Mouse (Mus musculus) embryonic facial prominence, embryonic 10.5 days (tissue): Measurements from ENCODE around the gene Cad. TPM values are rescaled to one million over a fixed set of nuclear protein-coding genes. Genes with fewer than 3 reads are reported as not detected.

Experiments used
- polyA plus RNA-seq: library from polyadenylated mRNA; unstranded; fragments of >200 nt; fragmentation: Nextera tagmentation; extraction: Ambion mirVana; gene quantifications from 2 replicates; pipeline ENCODE4 v1.2.1, GENCODE M21; 2016

Cad gene
- polyA plus RNA-seq, 1 experiment from 2014 or later = 64.6 TPM

Other genes with a start within 250 kb of the Cad start
- gene Mapre3, start 240.1 kb upstream of the Cad start, polyA plus RNA-seq = 15.2 and 15.5 TPM in 2 replicates
- 68.7 and 71.1 TPM in 2 replicates for gene Tmem214, start 186.8 kb upstream of the Cad start, polyA plus RNA-seq
- gene Agbl5, start 166.1 kb upstream of the Cad start, polyA plus RNA-seq = 21.8 and 26.9 TPM in 2 replicates
- 399 and 407 TPM in 2 replicates for gene Ost4, start 147.0 kb upstream of the Cad start, polyA plus RNA-seq
- 158 and 162 TPM in 2 replicates for gene Emilin1, start 141.4 kb upstream of the Cad start, polyA plus RNA-seq
- 8.1 and 9.9 TPM in 2 replicates for gene Khk, start 133.3 kb upstream of the Cad start, polyA plus RNA-seq
- 2.2 and 3.2 TPM in 2 replicates for gene Cgref1, start 109.2 kb upstream of the Cad start, polyA plus RNA-seq
- 142 and 150 TPM in 2 replicates for gene Preb, start 94.4 kb upstream of the Cad start, polyA plus RNA-seq
- gene Tcf23, start 86.1 kb upstream of the Cad start, polyA plus RNA-seq = not detected in 2 replicates
- 60.2 and 64.8 TPM in 2 replicates for gene Atraid, start 6.5 kb upstream of the Cad start, polyA plus RNA-seq
- gene Slc5a6, start 5.9 kb upstream of the Cad start, polyA plus RNA-seq = 9.9 and 12.2 TPM in 2 replicates
- gene Dnajc5g, start 51.5 kb downstream of the Cad start, polyA plus RNA-seq = not detected in 2 replicates
- gene Slc30a3, start 53.5 kb downstream of the Cad start, polyA plus RNA-seq = 0.59 and 0.85 TPM in 2 replicates
- gene Trim54, start 61.9 kb downstream of the Cad start, polyA plus RNA-seq = not detected in 2 replicates
- gene Ucn, start 84.0 kb downstream of the Cad start, polyA plus RNA-seq = not detected in 2 replicates
- 63.5 and 70.1 TPM in 2 replicates for gene Mpv17, start 99.5 kb downstream of the Cad start, polyA plus RNA-seq
- gene Gm29609, start 125.1 kb downstream of the Cad start, polyA plus RNA-seq = 1.5 TPM in 2 replicates
- 123 and 124 TPM in 2 replicates for gene Gtf3c2, start 125.4 kb downstream of the Cad start, polyA plus RNA-seq
- gene Snx17, start 138.4 kb downstream of the Cad start, polyA plus RNA-seq = 125 and 127 TPM in 2 replicates
- 81.4 and 91.1 TPM in 2 replicates for gene Eif2b4, start 138.7 kb downstream of the Cad start, polyA plus RNA-seq
- 11.4 and 12.3 TPM in 2 replicates for gene Zfp513, start 147.5 kb downstream of the Cad start, polyA plus RNA-seq
- gene Ppm1g, start 165.9 kb downstream of the Cad start, polyA plus RNA-seq = 185 and 197 TPM in 2 replicates
- 140 and 143 TPM in 2 replicates for gene Nrbp1, start 186.1 kb downstream of the Cad start, polyA plus RNA-seq
- gene Gm9970, start 186.5 kb downstream of the Cad start, polyA plus RNA-seq = 0.40 TPM in 1 of 2 replicates, not detected in the other
- gene Krtcap3, start 196.9 kb downstream of the Cad start, polyA plus RNA-seq = 16.8 and 21.2 TPM in 2 replicates
- gene Ift172, start 236.3 kb downstream of the Cad start, polyA plus RNA-seq = 37.3 and 39.2 TPM in 2 replicates
- 54.6 and 57.1 TPM in 2 replicates for gene Fndc4, start 241.3 kb downstream of the Cad start, polyA plus RNA-seq
- gene Gckr, start 242.7 kb downstream of the Cad start, polyA plus RNA-seq = 0.19 and 0.29 TPM in 2 replicates